Mouse (Mus musculus) lung, embryonic 14.5 days (tissue): Measurements from ENCODE around the gene Cx3cl1. TPM values are rescaled to one million over a fixed set of nuclear protein-coding genes. Genes with fewer than 3 reads are reported as not detected.

Source experiments
- ATAC-seq: fragments of 200-750 bp; cut with Nextera tagmentation; 2 replicates; pipeline ENCODE4 v1.8.0; 2017; ENCODE audit warnings: mild to moderate bottlenecking, moderate TSS enrichment, moderate library complexity; ENCODE audit not compliant: insufficient read depth
- DNase-seq: peaks from one replicate; pipeline ENCODE4 v3.0.0-alpha.2; 2015
- H3K27ac ChIP-seq: fragments of 300-500 bp; sonication (generic); 2 replicates; pipeline ENCODE4 v1.5.1; 2014; ENCODE audit warnings: low read depth, mild to moderate bottlenecking, moderate library complexity
- H3K27me3 ChIP-seq: fragments of 300-500 bp; sonication (generic); 2 replicates; pipeline ENCODE4 v1.6.1; 2014; ENCODE audit warnings: low read length, control low read depth; ENCODE audit not compliant: insufficient read depth
- H3K36me3 ChIP-seq: fragments of 300-500 bp; sonication (generic); 2 replicates; pipeline ENCODE4 v1.6.1; 2014; ENCODE audit warnings: control low read depth; ENCODE audit not compliant: insufficient read depth
- H3K4me1 ChIP-seq: fragments of 300-500 bp; sonication (generic); 2 replicates; pipeline ENCODE4 v1.6.1; 2014; ENCODE audit warnings: antibody characterized with exemption, control low read depth; ENCODE audit not compliant: insufficient read depth
- H3K4me2 ChIP-seq: fragments of 300-500 bp; sonication (generic); 2 replicates; pipeline ENCODE4 v1.6.1; 2014; ENCODE audit warnings: mild to moderate bottlenecking
- H3K4me3 ChIP-seq: fragments of 300-500 bp; sonication (generic); 2 replicates; pipeline ENCODE4 v1.5.1; 2014; ENCODE audit warnings: low read depth, low read length
- H3K9ac ChIP-seq: fragments of 300-500 bp; sonication (generic); 2 replicates; pipeline ENCODE4 v1.6.1; 2014
- H3K9me3 ChIP-seq: fragments of 300-500 bp; sonication (generic); 2 replicates; pipeline ENCODE4 v1.6.1; 2016; ENCODE audit warnings: low read depth, low read length, control low read depth
- CTCF ChIP-seq: IDR thresholded peaks from 2 replicates; pipeline ENCODE4 v1.5.1; 2016; ENCODE audit warnings: antibody characterized with exemption, low read depth
- WGBS: fragments of 180-500 bp; shearing (Covaris S2); extraction: QIAGEN DNeasy Blood & Tissue Kit; methylation state at CpG from one replicate; pipeline ENCODE4 v1.1.7; 2014; 5-methylcytosine and 5-hydroxymethylcytosine counted together
- polyA plus RNA-seq: library from polyadenylated mRNA; unstranded; fragments of >200 nt; fragmentation: Nextera tagmentation; extraction: Ambion mirVana; gene quantifications from 2 replicates; pipeline ENCODE4 v1.2.1, GENCODE M21; 2014

Gene Cx3cl1
- polyA plus RNA-seq, 1 experiment from 2014 or later: 7.3 TPM

- Histone ChIP-seq H3K27me3 (no peaks in the 10 kb centered on the region), H3K4me2 (no peak overlapping the region), H3K36me3 (no peaks in the 10 kb centered on the region), H3K27ac (no peak overlapping the region), H3K4me3 (no peak overlapping the region), H3K4me1 (peaks cover 2% of the 10 kb centered on the region; the same call in 1 of the 2 replicates), H3K9me3 (no peaks in the 10 kb centered on the region), H3K9ac (no peak overlapping the region)
- 63% methylated on average over 6 of the region's 6 CpGs for WGBS
- TF ChIP-seq CTCF: no peak
- DNase-seq (no peak), ATAC-seq (no peak)
These were observed 14.3 kb downstream of the Cx3cl1 start for GRCm38 (mm10) chr8:94785995-94786595.

- no peaks in the 10 kb centered on the region for H3K27me3 ChIP-seq
- no peak overlapping the region for H3K4me2 ChIP-seq
- peak; percentile 68; the same call in 1 of the 2 replicates for ATAC-seq
These were observed 16.0 kb downstream of the Cx3cl1 start for GRCm38 (mm10) chr8:94787524-94788501.

GRCm38 (mm10) chr8:94789256-94789955, 17.6 kb downstream of the Cx3cl1 start:
- Histone ChIP-seq H3K4me1 (no peaks in the 10 kb centered on the region), H3K9ac (no peak overlapping the region), H3K4me3 (no peak overlapping the region), H3K36me3 (no peaks in the 10 kb centered on the region), H3K4me2 (no peak overlapping the region), H3K9me3 (no peaks in the 10 kb centered on the region), H3K27ac (no peak overlapping the region), H3K27me3 (no peaks in the 10 kb centered on the region)
- no peak for ATAC-seq
- WGBS: 80% methylated on average over 10 of the region's 10 CpGs
- DNase-seq: no peak
- TF ChIP-seq CTCF: no peak

More at GRCm38 (mm10) chr8:94787524-94788501, 16.0 kb downstream of the Cx3cl1 start:
- 58% methylated on average over 15 of the region's 15 CpGs for WGBS
- Histone ChIP-seq H3K27ac (peak overlapping the region; percentile 26; the same call in 1 of the 2 replicates), H3K9ac (no peak overlapping the region), H3K36me3 (no peaks in the 10 kb centered on the region), H3K9me3 (no peaks in the 10 kb centered on the region), H3K4me3 (no peak overlapping the region), H3K4me1 (no peaks in the 10 kb centered on the region)
- no peak for TF ChIP-seq CTCF
- DNase-seq: no peak

GRCm38 (mm10) chr8:94794368-94794767, 22.6 kb downstream of the Cx3cl1 start:
- no peaks in the 10 kb centered on the region for H3K9me3 ChIP-seq
- DNase-seq (no peak), ATAC-seq (no peak)
- 84% methylated on average over 4 of the region's 4 CpGs for WGBS
- no peak overlapping the region for H3K9ac ChIP-seq
- TF ChIP-seq CTCF: no peak
- H3K27me3 ChIP-seq: no peaks in the 10 kb centered on the region
- H3K27ac ChIP-seq: no peak overlapping the region
- no peak overlapping the region for H3K4me3 ChIP-seq
- no peaks in the 10 kb centered on the region for H3K4me1 ChIP-seq
- no peaks in the 10 kb centered on the region for H3K36me3 ChIP-seq
- H3K4me2 ChIP-seq: no peak overlapping the region

- H3K9ac ChIP-seq: no peak overlapping the region
- WGBS: 89% methylated on average over 2 of the region's 2 CpGs
- H3K4me1 ChIP-seq: no peaks in the 10 kb centered on the region
- H3K4me3 ChIP-seq: no peak overlapping the region
- DNase-seq (no peak), ATAC-seq (no peak)
- H3K9me3 ChIP-seq: no peaks in the 10 kb centered on the region
- no peaks in the 10 kb centered on the region for H3K36me3 ChIP-seq
- no peaks in the 10 kb centered on the region for H3K27me3 ChIP-seq
- TF ChIP-seq CTCF: no peak
- no peak overlapping the region for H3K4me2 ChIP-seq
- no peak overlapping the region for H3K27ac ChIP-seq
These were observed 23.0 kb downstream of the Cx3cl1 start for GRCm38 (mm10) chr8:94794782-94795181.

GRCm38 (mm10) chr8:94800278-94800968, 28.6 kb downstream of the Cx3cl1 start:
- Histone ChIP-seq H3K27ac (no peak overlapping the region), H3K4me1 (no peaks in the 10 kb centered on the region), H3K27me3 (no peaks in the 10 kb centered on the region), H3K4me3 (no peak overlapping the region), H3K9ac (no peak overlapping the region), H3K36me3 (no peaks in the 10 kb centered on the region), H3K4me2 (no peak overlapping the region), H3K9me3 (no peaks in the 10 kb centered on the region)
- DNase-seq (peak; percentile 77), ATAC-seq (no peak)
- no peak for TF ChIP-seq CTCF
- 52% methylated on average over 7 of the region's 7 CpGs for WGBS
